Mouse (Mus musculus): ENCODE results near the gene Tenm4. TPM values are rescaled to one million over a fixed set of nuclear protein-coding genes. Genes with fewer than 3 reads are reported as not detected.

Tenm4 gene
- polyA plus RNA-seq (2012; rRNA removed) (0.11 and 0.13 TPM in 2 replicates), polyA plus RNA-seq (2014; fragmentation: Nextera tagmentation; extraction: Ambion mirVana) (0.16 and 0.28 TPM in 2 replicates)

- Histone ChIP-seq H3K27ac (no peak within 1 kb of the TSS), H3K27me3 (ENCODE audit: control insufficient read depth, insufficient read depth, low read length) (no peaks in the 10 kb centered on the region), H3K4me1 (replicated peaks; ENCODE audit: control insufficient read depth in 2 of 2, insufficient read depth in 2 of 2, low read length in 1 of 2) (no peaks in the 10 kb centered on the region), H3K4me2 (ENCODE audit: low read depth) (no peak within 1 kb of the TSS), H3K4me3 (ENCODE audit: insufficient read depth in 1 of 2, low read depth in 2 of 2, low read length in 2 of 2) (no peak within 1 kb of the TSS), H3K9me3 (ENCODE audit: control insufficient read depth, low read length) (no peaks in the 10 kb centered on the region), H3K36me3 (replicated peaks; ENCODE audit: control insufficient read depth, insufficient read depth, low read depth) (no peaks in the 10 kb centered on the region), H3K9ac (replicated peaks) (no peak within 1 kb of the TSS)
- no peak for TF ChIP-seq EP300 (IDR thresholded peaks at IDR 0.05; ENCODE audit: low read depth)
- TF ChIP-seq CTCF (IDR thresholded peaks at IDR 0.05; ENCODE audit: low read depth): no peak
- whole genome bisulfite sequencing (ENCODE audit: insufficient replicate concordance): 32% methylated on average over 14 of the region's 14 CpGs
- no peak for ATAC-seq (ENCODE audit: insufficient read depth)
- DNase-seq (ENCODE audit: low read depth in 3 of 3, low spot score in 3 of 3): no peak
Measured at GRCm38 (mm10) chr7:96170924-96171595, at the start of gene Tenm4. Tenm4 (plus strand) TSS chr7:96171246.

- no peak overlapping the region for H3K27ac ChIP-seq
- no peak overlapping the region for H3K4me3 ChIP-seq (ENCODE audit: insufficient read depth in 1 of 2, low read depth in 2 of 2, low read length in 2 of 2)
- H3K27me3 ChIP-seq (ENCODE audit: control insufficient read depth, insufficient read depth, low read length): no peaks in the 10 kb centered on the region
- TF ChIP-seq CTCF (IDR thresholded peaks at IDR 0.05; ENCODE audit: low read depth) (no peak), EP300 (IDR thresholded peaks at IDR 0.05; ENCODE audit: low read depth) (no peak)
- 30% methylated on average over 4 of the region's 4 CpGs for WGBS (ENCODE audit: insufficient replicate concordance)
- H3K9me3 ChIP-seq (ENCODE audit: control insufficient read depth, low read length): no peaks in the 10 kb centered on the region
- no peak for DNase-seq (ENCODE audit: low read depth in 3 of 3, low spot score in 3 of 3)
- no peak for ATAC-seq (ENCODE audit: insufficient read depth)
- H3K4me1 ChIP-seq (replicated peaks; ENCODE audit: control insufficient read depth in 2 of 2, insufficient read depth in 2 of 2, low read length in 1 of 2): no peaks in the 10 kb centered on the region
- no peaks in the 10 kb centered on the region for H3K36me3 ChIP-seq (replicated peaks; ENCODE audit: control insufficient read depth, insufficient read depth, low read depth)
- no peak overlapping the region for H3K4me2 ChIP-seq (ENCODE audit: low read depth)
- H3K9ac ChIP-seq (replicated peaks): no peak overlapping the region
Measured at GRCm38 (mm10) chr7:96130763-96131162, 40.3 kb upstream of the Tenm4 start.

DNA sequence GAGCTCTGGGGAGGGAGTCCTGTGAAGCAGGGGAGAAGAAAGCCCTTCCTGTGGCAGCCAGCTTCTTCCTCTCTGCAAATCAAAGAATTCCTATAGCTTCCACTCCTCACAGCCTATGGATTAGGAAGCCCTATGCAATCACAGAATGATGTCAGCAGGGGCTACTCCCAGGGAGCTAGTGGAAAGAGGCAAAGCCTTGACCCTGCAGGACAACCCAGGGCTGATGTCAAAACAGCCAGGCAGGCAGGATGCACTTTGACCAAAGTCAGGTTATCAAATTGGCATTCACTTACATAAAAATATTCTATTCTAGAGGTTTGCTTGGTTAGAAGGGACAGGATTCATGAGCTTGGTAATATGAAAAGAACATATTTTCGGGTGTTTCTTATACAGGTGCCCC lies 39.9 kb upstream of the Tenm4 start:
- 32% methylated on average over 1 of the region's 1 CpGs for WGBS (ENCODE audit: insufficient replicate concordance)
- Histone ChIP-seq H3K9me3 (ENCODE audit: control insufficient read depth, low read length) (no peaks in the 10 kb centered on the region), H3K4me1 (replicated peaks; ENCODE audit: control insufficient read depth in 2 of 2, insufficient read depth in 2 of 2, low read length in 1 of 2) (no peaks in the 10 kb centered on the region), H3K36me3 (replicated peaks; ENCODE audit: control insufficient read depth, insufficient read depth, low read depth) (no peaks in the 10 kb centered on the region), H3K27me3 (ENCODE audit: control insufficient read depth, insufficient read depth, low read length) (no peaks in the 10 kb centered on the region), H3K4me3 (ENCODE audit: insufficient read depth in 1 of 2, low read depth in 2 of 2, low read length in 2 of 2) (no peak overlapping the region), H3K9ac (replicated peaks) (no peak overlapping the region), H3K4me2 (ENCODE audit: low read depth) (no peak overlapping the region), H3K27ac (no peak overlapping the region)
- ATAC-seq (ENCODE audit: insufficient read depth) (no peak), DNase-seq (ENCODE audit: low read depth in 3 of 3, low spot score in 3 of 3) (no peak)
- no peak for TF ChIP-seq EP300 (IDR thresholded peaks at IDR 0.05; ENCODE audit: low read depth)
- no peak for TF ChIP-seq CTCF (IDR thresholded peaks at IDR 0.05; ENCODE audit: low read depth)

GRCm38 (mm10) chr7:96136497-96136961 lies 34.5 kb upstream of the Tenm4 start:
- no peaks in the 10 kb centered on the region for H3K36me3 ChIP-seq (replicated peaks; ENCODE audit: control insufficient read depth, insufficient read depth, low read depth)
- no peak for ATAC-seq (ENCODE audit: insufficient read depth)
- 58% methylated on average over 6 of the region's 6 CpGs for WGBS (ENCODE audit: insufficient replicate concordance)
- no peak for DNase-seq (ENCODE audit: low read depth in 3 of 3, low spot score in 3 of 3)
- no peak overlapping the region for H3K4me2 ChIP-seq (ENCODE audit: low read depth)
- no peak overlapping the region for H3K9ac ChIP-seq (replicated peaks)
- no peak for TF ChIP-seq EP300 (IDR thresholded peaks at IDR 0.05; ENCODE audit: low read depth)
- TF ChIP-seq CTCF (IDR thresholded peaks at IDR 0.05; ENCODE audit: low read depth): no peak
- H3K4me3 ChIP-seq (ENCODE audit: insufficient read depth in 1 of 2, low read depth in 2 of 2, low read length in 2 of 2): no peak overlapping the region
- H3K27me3 ChIP-seq (ENCODE audit: control insufficient read depth, insufficient read depth, low read length): no peaks in the 10 kb centered on the region
- H3K27ac ChIP-seq: no peak overlapping the region
- H3K4me1 ChIP-seq (replicated peaks; ENCODE audit: control insufficient read depth in 2 of 2, insufficient read depth in 2 of 2, low read length in 1 of 2): no peaks in the 10 kb centered on the region
- no peaks in the 10 kb centered on the region for H3K9me3 ChIP-seq (ENCODE audit: control insufficient read depth, low read length)

GRCm38 (mm10) chr7:96141876-96142275 lies 29.2 kb upstream of the Tenm4 start:
- no peaks in the 10 kb centered on the region for H3K27me3 ChIP-seq (ENCODE audit: control insufficient read depth, insufficient read depth, low read length)
- DNase-seq (ENCODE audit: low read depth in 3 of 3, low spot score in 3 of 3) (no peak), ATAC-seq (ENCODE audit: insufficient read depth) (no peak)
- H3K27ac ChIP-seq: no peak overlapping the region
- no peak for TF ChIP-seq EP300 (IDR thresholded peaks at IDR 0.05; ENCODE audit: low read depth)
- no peak for TF ChIP-seq CTCF (IDR thresholded peaks at IDR 0.05; ENCODE audit: low read depth)
- H3K4me2 ChIP-seq (ENCODE audit: low read depth): no peak overlapping the region
- no peak overlapping the region for H3K9ac ChIP-seq (replicated peaks)
- no peak overlapping the region for H3K4me3 ChIP-seq (ENCODE audit: insufficient read depth in 1 of 2, low read depth in 2 of 2, low read length in 2 of 2)
- WGBS (ENCODE audit: insufficient replicate concordance): 59% methylated on average over 4 of the region's 4 CpGs
- no peaks in the 10 kb centered on the region for H3K36me3 ChIP-seq (replicated peaks; ENCODE audit: control insufficient read depth, insufficient read depth, low read depth)
- H3K4me1 ChIP-seq (replicated peaks; ENCODE audit: control insufficient read depth in 2 of 2, insufficient read depth in 2 of 2, low read length in 1 of 2): no peaks in the 10 kb centered on the region
- H3K9me3 ChIP-seq (ENCODE audit: control insufficient read depth, low read length): no peaks in the 10 kb centered on the region

Measured in liver, embryonic 14.5 days (tissue).